Mouse (Mus musculus) mesoderm, embryonic 11.5 days (tissue): Measurements from ENCODE around the gene Dtx3.
A peak's percentile ranks its signal among the peaks of the same experiment; 100 is the strongest.
"Not testable (repeated sequence)": the region's sequence is repeated elsewhere in the genome, so short reads cannot be mapped to it uniquely, and the experiment has no call there.

Experiments
- DNase-seq: peaks from one replicate; pipeline ENCODE4 v3.0.0-alpha.2; 2012; ENCODE audit warnings: low read depth, low spot score

Dtx3 gene

DNA sequence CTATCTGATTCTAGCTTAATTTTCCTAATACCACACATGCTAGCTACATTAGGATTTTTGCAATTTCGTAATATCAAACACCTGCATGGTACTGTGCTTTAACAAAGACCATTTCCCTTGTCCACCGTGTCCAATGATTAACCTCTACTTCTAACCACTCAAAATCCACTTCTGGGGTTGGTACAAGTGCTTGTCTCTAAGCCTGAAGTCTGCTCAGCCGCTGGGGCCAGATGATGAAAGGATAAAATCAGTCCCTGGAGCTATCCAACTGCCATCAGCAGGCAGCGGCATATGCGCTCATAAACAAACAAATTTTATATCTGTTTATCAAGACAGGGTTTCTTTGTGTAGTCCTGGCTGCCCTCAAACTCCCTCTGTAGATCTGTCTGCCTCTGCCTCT lies 9.1 kb upstream of the Dtx3 start:
- no peak for DNase-seq

DNA sequence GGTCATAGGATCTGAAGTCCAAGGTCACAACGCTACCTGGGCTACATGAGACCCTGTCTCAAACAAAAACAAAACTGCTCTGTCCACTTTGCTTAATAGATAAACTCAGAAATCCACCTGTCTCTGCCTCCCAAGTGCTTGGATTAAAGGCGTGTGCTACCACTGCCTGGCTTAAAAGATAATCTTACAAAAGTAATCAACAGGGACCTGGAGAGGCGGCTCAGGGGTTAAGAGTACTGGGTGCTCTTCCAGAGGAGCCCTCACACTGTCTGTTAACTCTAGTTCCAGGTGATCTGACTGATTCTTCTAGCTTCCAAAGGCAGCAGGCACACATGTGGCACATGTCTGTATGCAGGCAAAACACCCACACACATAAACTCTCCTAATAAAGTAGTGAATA lies 7.6 kb upstream of the Dtx3 start:
- DNase-seq: no peak

DNA sequence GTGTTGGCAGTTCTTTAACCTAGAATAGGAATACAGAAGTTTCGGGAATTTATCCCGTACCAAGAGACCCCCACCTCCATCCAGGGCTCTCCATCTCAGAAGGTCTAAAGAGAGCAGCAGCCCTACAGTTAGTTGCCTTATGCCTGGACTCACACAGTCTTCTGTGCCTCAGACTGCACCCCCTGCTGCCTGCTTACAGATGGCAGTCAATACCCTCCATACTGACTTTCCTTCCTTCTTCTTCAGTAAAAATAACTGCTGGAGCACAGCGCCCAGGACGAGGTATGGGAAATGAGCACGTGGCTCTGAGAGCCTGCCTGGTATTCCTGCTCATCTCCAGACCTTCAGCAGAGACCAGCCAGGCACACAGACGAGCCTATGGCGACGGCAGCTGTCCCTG lies 4.8 kb upstream of the Dtx3 start:
- DNase-seq: no peak

DNA sequence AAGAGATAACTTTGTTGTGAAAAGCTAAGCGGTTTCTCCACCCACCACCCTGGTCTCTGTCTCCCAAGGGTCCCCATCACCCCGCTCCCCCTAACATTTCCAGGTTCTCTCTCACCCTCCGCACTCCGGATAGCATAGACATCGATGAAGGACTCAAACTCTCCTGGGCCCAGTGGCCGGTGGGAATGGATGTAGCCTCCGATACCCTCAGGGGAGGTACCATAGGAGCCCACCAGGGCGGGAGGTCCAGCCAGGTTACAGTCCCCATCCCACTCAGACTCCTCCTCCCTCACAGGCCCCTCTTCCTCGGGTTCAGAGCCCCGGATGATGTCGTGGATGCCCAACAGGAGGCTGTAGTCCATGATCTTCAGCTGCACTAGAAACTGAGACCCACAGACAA lies 3.9 kb upstream of the Dtx3 start:
- DNase-seq: no peak

DNA sequence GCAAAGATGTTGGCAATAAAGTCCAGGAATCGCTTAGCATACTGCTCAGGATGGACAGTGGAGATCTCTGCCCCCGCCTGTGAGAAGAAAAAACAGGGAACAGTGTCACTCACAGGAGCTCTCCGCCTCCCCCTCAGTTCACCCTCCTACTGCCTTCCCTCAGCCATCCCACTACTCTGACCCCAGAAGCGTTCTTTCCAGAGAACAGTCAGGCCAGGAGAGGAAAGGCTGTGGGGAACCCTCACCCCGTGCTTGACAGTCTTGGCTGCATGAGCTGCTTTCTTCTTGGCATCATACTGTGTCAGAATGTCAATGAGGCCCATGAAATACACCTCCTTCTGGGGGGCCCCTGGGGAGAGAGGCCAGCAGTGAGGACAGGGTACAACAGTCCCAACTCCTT lies 3.5 kb upstream of the Dtx3 start:
- no peak for DNase-seq

DNA sequence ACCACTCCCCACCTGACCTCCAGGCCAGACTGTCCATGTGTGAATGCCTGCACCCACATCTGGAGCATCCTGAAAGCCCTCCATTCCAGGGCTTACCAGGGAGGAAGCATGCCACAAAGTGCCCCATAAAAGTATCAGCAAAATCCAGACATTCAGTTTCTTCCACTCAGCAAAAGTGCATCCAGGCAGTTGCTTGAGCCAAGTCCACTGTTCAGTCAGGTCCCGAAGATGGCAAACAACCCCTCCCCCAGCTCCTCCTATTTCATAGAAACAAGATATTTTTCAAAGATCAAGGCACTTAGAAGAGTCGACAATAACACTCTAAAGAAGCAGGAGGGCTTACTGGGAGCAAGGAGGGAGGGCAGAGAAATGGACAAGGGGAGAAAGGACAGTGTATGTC lies 3.0 kb upstream of the Dtx3 start:
- DNase-seq: no peak

DNA sequence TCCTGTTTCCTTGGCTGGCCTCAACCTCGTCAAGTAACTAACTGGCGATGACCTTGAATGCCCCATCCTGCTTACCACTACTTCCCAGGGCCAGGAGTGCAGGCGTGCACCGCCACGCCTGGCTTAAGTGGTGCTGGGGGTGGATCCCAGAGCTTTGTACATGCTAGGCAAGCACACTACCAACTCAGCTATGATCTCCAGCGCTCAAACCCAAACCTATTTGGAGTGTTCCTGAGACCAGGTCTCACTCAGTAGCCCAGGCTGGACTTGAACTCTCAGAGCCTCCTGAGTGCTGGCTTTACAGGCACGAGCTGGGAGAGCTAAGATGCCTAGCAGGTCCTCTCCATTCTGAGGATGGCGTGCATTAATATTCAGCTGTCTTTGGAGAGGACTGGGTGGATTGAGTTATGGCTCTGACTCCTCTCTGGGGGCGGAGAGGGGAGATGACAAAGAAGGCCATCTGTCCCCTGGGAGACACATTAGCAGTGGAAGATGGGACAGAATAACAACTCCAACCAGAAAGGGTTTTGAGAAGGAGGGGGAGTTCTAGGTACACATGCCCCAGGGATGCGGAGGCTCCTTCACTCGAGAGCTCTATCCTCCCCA lies 2.1 kb upstream of the Dtx3 start:
- DNase-seq: no peak

DNA sequence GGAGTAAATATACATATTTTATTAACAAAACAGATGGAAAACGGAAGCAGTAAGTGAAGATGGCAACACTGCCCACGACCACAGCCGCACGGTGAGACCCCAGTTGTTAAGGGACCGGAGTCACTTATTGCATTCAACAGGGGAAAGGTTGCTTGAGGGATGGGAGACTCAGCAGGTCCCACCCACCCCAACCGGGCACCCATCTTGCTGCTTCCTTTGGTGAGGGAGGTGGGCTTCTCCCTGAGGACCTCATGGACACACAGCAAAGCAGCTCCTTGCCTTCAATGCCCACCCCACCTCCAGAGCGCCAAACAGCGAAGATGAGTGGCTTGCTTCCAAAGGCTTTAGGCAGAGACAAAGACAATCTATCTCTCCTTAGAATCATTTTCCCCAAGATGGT lies 1.6 kb upstream of the Dtx3 start:
- DNase-seq: no peak

DNA sequence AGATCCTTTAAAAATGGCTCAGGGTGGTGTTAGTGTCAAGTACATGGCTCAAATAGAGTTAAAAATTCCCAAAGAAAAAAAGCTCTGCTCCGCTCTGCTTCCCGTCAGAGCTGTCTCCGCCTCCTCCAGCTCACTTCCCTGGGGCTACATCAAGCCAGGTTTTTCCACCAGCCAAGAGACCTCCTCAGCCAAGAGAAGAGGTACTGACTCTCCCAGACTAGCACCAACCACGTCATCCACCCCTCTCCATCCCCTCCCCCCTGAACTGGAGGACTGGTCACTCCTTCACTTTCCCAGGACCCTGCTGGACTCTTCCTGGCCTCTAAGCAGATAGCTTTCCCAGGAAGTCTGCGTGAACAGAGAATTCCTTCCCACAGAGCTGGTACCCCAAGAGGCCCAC lies 864 bp upstream of the Dtx3 start:
- DNase-seq: peak; percentile 60

DNA sequence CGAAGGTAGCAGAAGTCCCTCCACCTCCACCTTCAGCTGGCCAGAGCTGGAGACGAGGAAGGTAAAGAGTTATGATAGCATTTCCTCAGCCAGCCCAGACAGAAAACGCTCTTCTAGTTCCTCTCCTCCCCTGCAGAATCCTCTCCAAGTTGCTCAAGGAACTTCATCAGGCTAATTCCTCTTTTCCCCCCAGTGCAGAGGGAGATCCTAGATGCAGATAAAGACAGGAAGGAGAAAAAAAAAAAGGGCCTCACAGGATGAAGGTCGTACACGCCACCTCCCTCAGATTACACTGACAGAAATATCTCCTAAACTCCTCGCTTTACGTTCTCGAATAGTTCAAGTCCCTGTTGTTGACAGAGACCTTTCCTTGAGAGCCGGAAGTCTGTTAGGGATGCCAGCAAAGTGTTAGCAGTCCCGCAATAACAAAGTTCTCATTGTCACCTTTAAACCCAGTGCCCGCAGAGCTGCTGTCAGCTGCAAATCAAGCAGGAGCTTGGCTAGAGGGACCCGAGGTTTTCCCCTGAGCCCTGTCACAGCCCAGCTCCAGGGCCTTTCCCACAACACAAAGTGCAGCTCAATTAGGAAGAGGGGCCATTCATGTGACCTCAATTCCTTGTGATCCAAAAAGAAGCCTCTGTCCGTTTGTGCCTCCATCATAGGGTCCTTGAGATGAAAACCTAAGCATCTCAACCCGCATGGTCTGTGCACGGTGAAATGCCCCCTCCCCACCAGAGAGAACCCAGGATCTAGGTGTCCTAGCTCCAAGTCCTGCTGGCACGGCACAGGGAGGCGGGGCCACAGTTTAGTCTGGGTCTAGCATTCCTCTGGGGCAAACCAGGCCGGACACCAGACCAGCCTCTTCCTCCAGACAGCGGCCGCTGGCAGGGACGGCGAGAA lies 850 bp downstream of the Dtx3 start:
- no peak for DNase-seq

DNA sequence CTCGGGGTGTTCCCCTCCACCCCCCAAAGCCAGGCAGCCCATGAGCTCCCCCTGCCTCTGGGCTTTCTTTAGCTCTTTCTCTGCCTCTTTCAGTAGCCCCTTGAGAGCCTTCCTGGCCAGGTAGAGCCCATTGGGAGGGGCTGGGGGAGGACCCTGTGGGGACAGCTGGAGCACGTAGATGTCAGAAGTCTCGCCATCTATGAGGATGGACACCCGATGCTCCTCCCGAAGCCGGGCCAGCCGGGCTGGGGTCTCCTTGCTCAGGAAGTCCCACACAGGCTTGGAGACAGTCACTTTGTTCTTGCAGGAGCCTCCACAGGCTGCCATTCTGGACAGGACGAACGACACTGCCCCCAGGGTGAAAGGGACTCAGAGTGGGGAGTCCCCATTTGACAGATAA lies 2.5 kb downstream of the Dtx3 start:
- DNase-seq: no peak

DNA sequence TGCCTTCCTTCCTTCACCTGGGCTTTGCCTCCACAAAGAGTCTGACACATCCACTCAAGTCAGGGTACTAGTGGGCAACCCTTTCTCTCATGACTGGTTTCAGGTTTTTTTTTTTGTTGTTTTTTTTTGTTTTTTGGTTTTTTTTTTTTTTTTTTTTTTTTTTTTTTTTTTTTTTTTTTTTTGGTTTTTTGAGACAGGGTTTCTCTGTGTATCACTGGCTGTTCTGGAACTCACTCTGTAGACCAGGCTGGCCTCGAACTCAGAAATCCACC lies 3.5 kb downstream of the Dtx3 start:
- not testable (repeated sequence) for DNase-seq

DNA sequence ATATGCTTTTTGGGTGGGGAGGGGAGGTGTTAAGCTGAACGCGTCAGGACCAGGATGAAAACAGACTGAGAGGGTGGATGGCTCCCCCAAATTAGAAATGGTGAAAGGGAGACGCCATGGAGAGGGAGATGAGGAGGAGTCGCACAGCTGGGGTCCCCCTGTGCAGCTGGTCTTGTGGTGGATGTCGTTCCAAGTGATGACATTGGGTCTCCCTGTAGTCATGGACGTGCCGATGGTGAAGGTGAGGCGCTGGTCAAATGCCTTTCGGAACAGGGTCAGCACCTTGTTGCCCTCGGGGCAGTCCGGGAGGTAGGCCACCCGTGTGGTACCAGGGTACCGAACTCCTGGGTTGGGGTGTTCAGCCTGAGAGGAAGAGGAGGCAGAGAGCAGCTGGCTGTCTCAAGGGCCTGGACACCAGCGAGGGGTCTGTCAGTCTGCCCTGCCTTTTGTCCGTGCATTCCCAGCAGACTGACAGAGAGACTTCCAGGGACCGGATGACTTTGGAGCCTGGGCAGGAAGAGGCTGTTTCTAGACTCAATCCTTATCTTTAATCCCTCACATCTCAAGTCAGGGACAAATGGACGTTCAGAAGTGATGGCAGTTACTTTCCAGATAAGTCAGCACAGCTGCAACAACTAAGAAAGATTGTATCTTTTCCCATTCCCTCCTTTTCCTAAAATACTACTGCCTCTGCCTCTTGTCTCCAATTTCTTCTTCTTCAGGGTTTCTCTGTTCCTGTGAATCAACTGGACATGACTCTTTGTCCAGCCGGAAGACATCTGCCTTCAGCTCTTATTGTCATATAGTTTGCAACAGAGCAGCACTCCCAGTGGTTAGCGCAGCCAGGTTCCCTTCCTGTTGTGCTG lies 4.1 kb downstream of the Dtx3 start:
- no peak for DNase-seq

DNA sequence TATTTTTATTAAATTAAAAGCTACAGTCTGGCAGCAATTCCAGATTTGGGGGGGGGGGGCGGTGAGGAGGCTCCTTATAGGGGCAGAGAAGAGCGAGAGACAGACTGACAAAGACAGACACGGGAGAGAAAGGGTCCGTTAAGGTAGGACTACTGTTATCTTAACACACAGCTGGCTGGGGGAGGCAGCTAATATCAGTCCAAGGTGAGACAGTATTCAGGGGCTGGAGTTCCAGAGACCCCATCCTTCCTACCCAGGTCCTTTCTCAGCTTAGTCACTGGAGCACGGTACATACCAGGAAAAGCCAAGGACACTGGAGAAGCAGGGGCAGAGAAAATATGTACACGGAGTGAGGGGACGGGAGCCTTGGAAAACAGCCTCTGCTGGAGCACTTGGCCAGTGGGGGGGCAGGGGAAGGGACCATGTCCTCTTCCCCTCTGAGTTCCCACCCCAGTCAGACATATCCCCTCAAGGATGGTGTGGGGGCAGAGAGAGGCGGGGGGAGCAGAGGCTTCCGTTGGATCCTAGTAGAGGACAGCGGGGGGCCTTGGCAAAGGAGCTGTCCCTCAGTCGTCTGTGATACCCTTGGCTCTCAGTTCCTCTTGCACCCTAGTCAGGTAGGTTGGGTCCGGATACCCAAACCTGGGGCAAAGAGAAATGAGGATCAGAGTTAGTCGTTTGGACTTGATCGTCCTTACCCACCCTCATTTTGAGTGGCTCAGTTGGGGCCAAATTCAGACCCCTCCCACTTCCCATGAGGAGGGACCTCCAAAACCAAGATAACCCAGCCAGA lies 4.9 kb downstream of the Dtx3 start:
- no peak for DNase-seq

DNA sequence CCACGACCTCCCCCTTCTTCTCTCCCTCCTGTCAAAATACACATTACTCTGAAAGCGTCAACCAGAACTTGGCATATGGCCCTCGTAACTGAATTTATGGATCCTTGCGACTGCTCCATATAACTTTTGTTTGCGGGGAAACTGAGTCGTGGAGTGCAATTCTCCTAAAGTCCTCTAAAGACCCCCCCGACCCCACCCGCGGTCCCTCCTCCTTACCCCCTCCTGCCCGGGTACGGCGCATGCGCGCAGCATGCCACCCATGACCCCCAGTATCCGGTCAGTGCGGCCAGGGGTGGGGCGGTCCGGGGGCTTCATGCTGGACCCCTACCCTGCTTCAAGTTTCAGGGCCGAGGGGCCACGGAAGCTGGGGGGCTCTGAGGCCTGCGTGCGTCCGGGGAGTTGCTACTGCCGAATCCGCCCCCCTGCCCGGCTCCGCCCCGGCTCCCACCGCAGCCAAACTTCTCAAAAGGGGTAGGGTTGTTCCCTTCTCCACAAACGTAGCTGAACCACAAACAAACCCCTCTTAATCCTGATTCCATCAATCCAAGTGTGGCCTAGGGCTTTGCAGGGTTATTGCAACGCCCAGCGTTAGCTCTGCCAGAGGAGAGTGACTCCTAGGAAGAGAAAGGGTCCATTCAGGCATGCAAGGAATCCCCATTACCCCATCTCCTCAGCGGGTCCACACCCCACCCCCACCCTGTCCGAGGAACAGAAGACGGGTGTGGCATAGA lies 5.7 kb downstream of the Dtx3 start, which contains the start of gene Arhgef25:
Gene Arhgef25, minus strand, starts transcription at position 433 of the 731 bp plus-strand sequence.
- DNase-seq: peak; percentile 59

DNA sequence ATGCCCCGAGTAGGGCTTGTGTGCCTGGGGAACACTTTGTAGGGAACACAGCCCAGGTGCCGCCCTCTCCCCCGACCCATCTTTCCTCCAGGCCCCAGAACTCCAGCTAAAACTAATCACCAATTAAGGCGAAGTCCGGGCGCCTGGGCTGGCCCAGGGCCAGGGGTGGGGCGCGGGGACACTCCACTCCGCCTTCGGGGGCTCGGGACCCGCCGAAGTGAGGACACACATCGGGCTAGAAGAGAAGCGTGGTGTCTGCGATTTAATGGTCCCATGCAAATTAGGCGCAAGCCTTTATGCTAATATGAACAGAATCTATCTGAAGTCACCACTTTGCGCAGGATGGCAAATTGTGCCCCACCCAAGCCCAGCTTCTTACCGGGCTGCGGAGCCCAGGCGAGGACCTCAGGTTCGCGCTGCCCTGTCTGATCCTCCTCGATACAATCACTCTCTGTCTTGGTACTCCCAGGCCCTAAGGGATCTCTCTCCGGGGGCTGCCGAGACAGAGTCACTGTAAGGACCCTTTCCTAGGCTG lies 6.3 kb downstream of the Dtx3 start:
- no peak for DNase-seq

DNA sequence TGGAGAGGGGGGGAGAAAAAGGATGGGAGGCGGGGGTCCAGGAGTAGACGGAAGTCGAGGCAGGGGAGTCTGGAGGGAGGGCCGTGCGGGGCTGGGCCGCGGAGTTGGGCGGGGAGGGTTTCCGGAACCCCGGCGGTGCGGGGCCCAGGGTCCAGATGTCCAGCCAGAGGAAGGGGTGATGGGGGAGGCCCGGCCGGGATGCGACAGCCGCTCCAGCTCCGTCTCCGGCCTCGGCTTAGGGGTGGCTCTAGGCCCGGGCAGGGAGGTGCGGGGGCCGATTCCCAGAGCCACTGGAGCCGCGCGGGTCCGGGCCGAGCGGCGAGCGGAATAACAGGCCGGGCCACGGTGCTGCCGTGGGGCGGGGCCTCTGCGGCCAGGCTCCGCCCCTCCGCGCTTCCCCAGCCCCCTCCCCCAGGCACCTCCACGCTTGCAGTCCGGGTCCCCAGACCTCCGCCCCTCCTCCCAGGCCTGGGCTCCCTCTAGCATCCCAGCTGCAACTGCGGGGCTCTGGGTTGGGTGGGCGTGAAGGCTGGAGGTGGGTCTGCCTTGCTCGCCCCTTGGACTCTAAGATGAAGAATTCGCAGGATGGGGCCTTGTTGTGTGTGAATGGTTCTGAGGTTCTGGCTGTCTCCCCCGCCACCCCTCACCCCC lies 6.9 kb downstream of the Dtx3 start:
- DNase-seq: peak; percentile 90

DNA sequence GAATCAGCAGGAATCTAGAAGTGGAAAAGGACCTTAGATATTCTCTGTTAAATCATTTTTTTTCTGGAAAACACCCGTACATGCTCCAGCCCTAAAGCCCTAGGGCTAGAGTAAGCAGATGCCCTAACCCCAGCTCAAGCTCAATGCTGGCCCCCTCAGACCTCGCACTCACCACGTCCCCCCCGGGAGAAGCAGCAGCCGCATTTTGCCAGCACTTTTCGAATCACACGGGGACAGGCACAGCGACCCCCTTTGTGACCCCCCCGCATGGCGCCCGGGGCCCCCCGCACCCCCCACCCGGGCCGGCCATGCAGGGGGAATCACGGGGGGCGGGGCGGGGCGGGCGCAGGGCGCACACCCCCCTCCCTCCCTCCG lies 7.5 kb downstream of the Dtx3 start:
- DNase-seq: no peak

DNA sequence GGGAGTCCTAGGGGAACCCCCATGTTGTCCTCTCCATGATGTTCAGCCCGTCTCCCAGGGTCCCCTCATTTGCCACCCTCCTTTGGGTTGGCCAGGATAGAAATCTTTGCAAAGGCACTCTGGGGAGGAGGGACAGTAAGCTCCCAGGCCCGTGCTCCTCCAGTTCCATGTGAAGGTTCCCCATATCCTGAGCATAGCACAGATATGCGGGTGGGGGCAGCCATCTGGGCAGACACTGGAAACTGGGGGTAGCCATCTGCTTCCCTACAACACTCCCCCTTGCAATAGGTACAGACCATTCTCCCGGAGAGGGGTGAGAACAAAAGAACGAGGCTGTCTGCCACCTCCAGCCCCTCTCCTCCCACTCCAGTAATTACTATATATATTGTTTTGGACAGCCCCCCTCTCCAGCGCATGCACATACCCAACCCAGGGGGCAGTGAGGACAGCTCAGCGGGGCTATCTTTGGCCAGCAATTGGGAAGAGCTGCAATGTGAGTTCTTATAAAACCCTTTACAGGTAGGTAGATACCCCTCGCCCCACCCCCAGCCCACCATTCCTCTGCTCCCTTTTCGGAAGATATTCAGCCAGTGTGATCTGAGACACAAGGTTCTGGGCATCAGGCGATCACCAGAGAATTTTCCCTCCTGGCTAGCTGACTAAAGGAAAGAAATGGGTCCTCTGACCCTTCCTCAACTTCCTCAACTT lies 8.0 kb downstream of the Dtx3 start:
- DNase-seq: no peak

DNA sequence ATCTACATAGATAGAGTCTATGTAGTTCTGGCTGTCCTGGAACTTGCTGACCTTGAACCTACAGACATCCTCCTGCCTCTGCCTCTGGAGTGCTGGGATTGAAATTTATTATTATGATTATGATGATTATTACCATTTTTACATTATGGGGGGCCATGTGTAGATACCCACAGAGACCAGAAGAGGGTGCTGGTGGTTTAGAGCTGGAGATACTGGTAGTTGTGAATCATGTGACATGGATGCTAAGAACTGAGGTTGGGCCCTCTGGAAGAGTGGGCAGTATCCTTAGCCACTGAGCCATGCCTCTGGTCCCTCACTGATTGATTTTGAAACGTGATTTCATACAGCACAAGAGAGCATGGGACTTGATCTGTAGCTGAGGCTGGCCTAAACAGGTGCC lies 9.1 kb downstream of the Dtx3 start:
- no peak for DNase-seq
